ENCODE assay signal across 28 mouse cellular contexts in genomic region chr9:103336912-103337311, GRCm38 (mm10). TPM values are rescaled to one million over a fixed set of nuclear protein-coding genes. Genes with fewer than 3 reads are reported as not detected.
A peak's percentile ranks its signal among the peaks of the same experiment; 100 is the strongest.
DNase-seq lines count a peak whose midpoint lies in the region; ATAC-seq and TF ChIP-seq lines count a peak whose summit lies in the region.
"Had no signal": no experiment of that assay in that cellular context is flagged by ENCODE, and none has a peak within 500 bp of the region (broad histone marks: within the 10 kb centered on the region; RNA-seq: fewer than 3 reads in every experiment).

No protein-coding gene starts in this region.

- ATAC-seq in frontal cortex, adult (ENCODE audit: low TSS enrichment): peak; percentile 59; the same call in 1 of the 2 replicates
- ATAC-seq: forebrain, embryonic 14.5 days; Patski had no signal

- H3K4me3 ChIP-seq in olfactory bulb, adult 2 months (ENCODE audit: insufficient read depth, low read depth, low read length): no peak overlapping the region
- H3K4me3 ChIP-seq: hindbrain, embryonic 13.5 days; kidney, embryonic 15.5 days; left cerebral cortex, adult 2 months; limb, embryonic 15.5 days; liver, embryonic 15.5 days; stomach, embryonic 15.5 days had no signal

- no peak for DNase-seq in frontal cortex, postnatal 14 days (ENCODE audit: low spot score in 2 of 2)
- peak; percentile 6 for DNase-seq in T-cell, adult 2 months (ENCODE audit: low spot score)
- peak; percentile 29 for DNase-seq in induced T-regulatory cell, adult 2 months (ENCODE audit: low read depth)
- no peak for DNase-seq in neural tube, embryonic 10.5 days (ENCODE audit: extremely low spot score, low spot score)
- no peak for DNase-seq in spleen, adult 18-20 months
- no peak for DNase-seq in kidney, postnatal 4 days
- DNase-seq: adrenal gland, postnatal 10 days; cerebellum, adult 8-10 months; cerebellum, postnatal 36 days; gastrocnemius, postnatal 14 days; heart, postnatal 36 days; kidney, adult 11 months; kidney, postnatal 36 days; lung, postnatal 4 days; retina, postnatal 1 day; right cerebral cortex, postnatal 25 days; thymus, adult 2 months; thymus, postnatal 4 days had no signal

- TF ChIP-seq POLR2A in olfactory bulb, adult 2 months (IDR thresholded peaks at IDR 0.05; ENCODE audit: insufficient read depth, low read depth, low read length): no peak

- H3K4me1 ChIP-seq in olfactory bulb, adult 2 months (ENCODE audit: control insufficient read depth, insufficient read depth, low read length): peaks cover 10% of the 10 kb centered on the region
- H3K4me1 ChIP-seq: hindbrain, embryonic 13.5 days; kidney, embryonic 15.5 days; limb, embryonic 15.5 days; liver, embryonic 15.5 days; stomach, embryonic 15.5 days had no signal

- TF ChIP-seq CTCF in olfactory bulb, adult 2 months (IDR thresholded peaks at IDR 0.05; ENCODE audit: insufficient read depth, low read depth, low read length): no peak

- H3K27ac ChIP-seq in olfactory bulb, adult 2 months (ENCODE audit: insufficient read depth, low read depth, low read length): peak overlapping the region; percentile 33; the same call in 1 of the 2 replicates
- H3K27ac ChIP-seq: hindbrain, embryonic 13.5 days; kidney, embryonic 15.5 days; left cerebral cortex, adult 2 months; limb, embryonic 15.5 days; liver, embryonic 15.5 days; stomach, embryonic 15.5 days had no signal

RNA-seq across cellular contexts. Expression of gene Cdv3, which starts 28.7 kb away (rescaled TPM):
- 81.3 TPM in 1 of 2 replicates, not detected in the other for polyA plus RNA-seq in olfactory bulb, adult 2 months (2012; ENCODE audit: insufficient read depth, insufficient read length, low replicate concordance, missing spikeins)

RNA-seq across cellular contexts. Expression of gene Topbp1, which starts 31.9 kb away (rescaled TPM):
- polyA plus RNA-seq in olfactory bulb, adult 2 months (2012; ENCODE audit: insufficient read depth, insufficient read length, low replicate concordance, missing spikeins): not detected in 2 replicates

RNA-seq across cellular contexts. Expression of gene 1300017J02Rik, which starts 32.0 kb away (rescaled TPM):
- polyA plus RNA-seq in olfactory bulb, adult 2 months (2012; ENCODE audit: insufficient read depth, insufficient read length, low replicate concordance, missing spikeins): not detected in 2 replicates

Comparison
In these comparisons a context has a peak if more than half of its experiments do, and no peak if none do; other contexts are left out.
1. DNase-seq: peak in T-cell, adult 2 months (single experiment) and induced T-regulatory cell, adult 2 months (single experiment); none in frontal cortex, postnatal 14 days (0 of 2), neural tube, embryonic 10.5 days (single experiment), spleen, adult 18-20 months (0 of 2) and kidney, postnatal 4 days (0 of 2).